Mouse (Mus musculus): Measurements from ENCODE around the gene Psmb5.

Psmb5 gene

GRCm38 (mm10) chr14:54617897-54618365, at the start of gene Psmb5:
Psmb5 (minus strand) TSS chr14:54618022.
- peak; percentile 81 to 87 for DNase-seq (ENCODE audit: low spot score in 2 of 2)

GRCm38 (mm10) chr14:54664477-54665222, 46.8 kb upstream of the Psmb5 start:
- DNase-seq (ENCODE audit: low spot score in 2 of 2) = no peak

- DNase-seq (ENCODE audit: low spot score in 2 of 2) = no peak
Measured at GRCm38 (mm10) chr14:54660009-54660408, 42.2 kb upstream of the Psmb5 start.

GRCm38 (mm10) chr14:54653496-54653895, 35.7 kb upstream of the Psmb5 start:
- DNase-seq (ENCODE audit: low spot score in 2 of 2) = peak; percentile 81 to 83

GRCm38 (mm10) chr14:54652787-54653186, 35.0 kb upstream of the Psmb5 start:
- DNase-seq (ENCODE audit: low spot score in 2 of 2) = no peak

GRCm38 (mm10) chr14:54651556-54651955, 33.7 kb upstream of the Psmb5 start:
- DNase-seq (ENCODE audit: low spot score in 2 of 2) = no peak

GRCm38 (mm10) chr14:54650621-54651454, 33.0 kb upstream of the Psmb5 start:
- DNase-seq (ENCODE audit: low spot score in 2 of 2) = peak in 1 of 2 experiments; percentile 79

- DNase-seq (ENCODE audit: low spot score in 2 of 2) = no peak
Measured at GRCm38 (mm10) chr14:54647900-54648299, 30.1 kb upstream of the Psmb5 start.

GRCm38 (mm10) chr14:54646898-54647636, 29.2 kb upstream of the Psmb5 start:
- no peak for DNase-seq (ENCODE audit: low spot score in 2 of 2)

- no peak for DNase-seq (ENCODE audit: low spot score in 2 of 2)
Measured at GRCm38 (mm10) chr14:54646455-54646854, 28.6 kb upstream of the Psmb5 start.

- DNase-seq (ENCODE audit: low spot score in 2 of 2) = no peak
Measured at GRCm38 (mm10) chr14:54644294-54644693, 26.5 kb upstream of the Psmb5 start.

GRCm38 (mm10) chr14:54643011-54643410, 25.2 kb upstream of the Psmb5 start:
- DNase-seq (ENCODE audit: low spot score in 2 of 2) = no peak

GRCm38 (mm10) chr14:54642224-54642944, 24.6 kb upstream of the Psmb5 start:
- DNase-seq (ENCODE audit: low spot score in 2 of 2) = no peak

- DNase-seq (ENCODE audit: low spot score in 2 of 2) = peak; percentile 80 to 88
Measured at GRCm38 (mm10) chr14:54641305-54641969, 23.6 kb upstream of the Psmb5 start, which contains the start of gene Cdh24. Cdh24 (minus strand) TSS chr14:54641364.

GRCm38 (mm10) chr14:54640946-54641304, 23.1 kb upstream of the Psmb5 start, which contains the start of gene Gm17606:
Gm17606 (plus strand) TSS chr14:54640952.
- DNase-seq (ENCODE audit: low spot score in 2 of 2) = no peak

GRCm38 (mm10) chr14:54640121-54640520, 22.3 kb upstream of the Psmb5 start:
- no peak for DNase-seq (ENCODE audit: low spot score in 2 of 2)

GRCm38 (mm10) chr14:54638210-54638609, 20.4 kb upstream of the Psmb5 start:
- no peak for DNase-seq (ENCODE audit: low spot score in 2 of 2)

- DNase-seq (ENCODE audit: low spot score in 2 of 2) = no peak
Measured at GRCm38 (mm10) chr14:54636954-54637353, 19.1 kb upstream of the Psmb5 start.

GRCm38 (mm10) chr14:54634182-54634581, 16.4 kb upstream of the Psmb5 start:
- no peak for DNase-seq (ENCODE audit: low spot score in 2 of 2)

- no peak for DNase-seq (ENCODE audit: low spot score in 2 of 2)
Measured at GRCm38 (mm10) chr14:54632252-54632651, 14.4 kb upstream of the Psmb5 start.

GRCm38 (mm10) chr14:54631240-54631599, 13.4 kb upstream of the Psmb5 start:
- DNase-seq (ENCODE audit: low spot score in 2 of 2) = no peak

Measured in frontal cortex, postnatal 10 days (tissue).